Mouse (Mus musculus) Patski (cell line): ENCODE data around the gene Ing3. TPM values are rescaled to one million over a fixed set of nuclear protein-coding genes. Genes with fewer than 3 reads are reported as not detected.

Source experiments
- ATAC-seq: fragments of 100-300 bp; one replicate; pipeline ENCODE4 v1.8.0; 2021
- CTCF ChIA-PET: fragments of 350-600 bp; sonication (Branson Sonifier 250); formaldehyde crosslinking; loops from one replicate; lab custom pipeline; 2022; ENCODE audit warnings: inconsistent platforms; lab: Charles Lee
- POLR2A ChIA-PET: fragments of 350-600 bp; sonication (Branson Sonifier 250); formaldehyde crosslinking; loops from one replicate; lab custom pipeline; 2022; ENCODE audit warnings: antibody characterized with exemption, inconsistent platforms; lab: Charles Lee
- DNase-seq: peaks from one replicate; pipeline ENCODE4 v3.0.0-alpha.2; 2011; ENCODE audit warnings: low read depth, low spot score
- H3K27me3 ChIP-seq: fragments of 371-371 bp; one replicate; pipeline ENCODE4 v1.5.1; 2021
- CTCF ChIP-seq: fragments of 100-300 bp; IDR thresholded peaks from one replicate; pipeline ENCODE4 v1.5.1; 2021
- in situ Hi-C: fragments of 300-500 bp; cut with MboI; formaldehyde crosslinking; loops from 3 replicates; pipeline ENCODE4 v1.11.1; 2018; ENCODE audit warnings: low pct_unique_long_range_greater_than_20kb, mixed read lengths
- polyA plus RNA-seq: library from polyadenylated mRNA; unstranded; gene quantifications from one replicate; pipeline ENCODE4 v1.2.3, GENCODE M21; 2021

Gene Ing3
- 19.9 TPM for polyA plus RNA-seq

GRCm38 (mm10) chr6:21949226-21949731 lies at the start of gene Ing3:
Gene Ing3, plus strand, starts transcription at chr6:21949571.
- peak; percentile 94 for ATAC-seq
- ChIA-PET CTCF (interaction anchor here (1.4 kb wide), 1 partner anchor 98 kb away, joined by 3 read pairs; no protein-coding TSS in a partner anchor), POLR2A (no interaction called here)
- in situ Hi-C loops: no loop called here
- H3K27me3 ChIP-seq: peaks cover 8% of the 10 kb centered on the region
- no peak for TF ChIP-seq CTCF
- DNase-seq: peak; percentile 95

- no peak for DNase-seq
- peaks cover 9% of the 10 kb centered on the region for H3K27me3 ChIP-seq
- ChIA-PET POLR2A (interaction anchor here (0.6 kb wide), 1 partner anchor 293 kb away, joined by 3 read pairs; no protein-coding TSS in a partner anchor), CTCF (no interaction called here)
- no peak for TF ChIP-seq CTCF
- in situ Hi-C loops: no loop called here
- no peak for ATAC-seq
These were observed 39.7 kb upstream of the Ing3 start for GRCm38 (mm10) chr6:21909720-21910119.

- POLR2A ChIA-PET: no interaction called here
- in situ Hi-C loops: no loop called here
- no peak for DNase-seq
- no peak for TF ChIP-seq CTCF
- CTCF ChIA-PET: no interaction called here
- no peak for ATAC-seq
- peaks cover 13% of the 10 kb centered on the region for H3K27me3 ChIP-seq
These were observed 38.6 kb upstream of the Ing3 start for GRCm38 (mm10) chr6:21910804-21911203.

GRCm38 (mm10) chr6:21916591-21916990 lies 32.8 kb upstream of the Ing3 start:
- no peak for DNase-seq
- in situ Hi-C loops: no loop called here
- H3K27me3 ChIP-seq: peaks cover 16% of the 10 kb centered on the region
- ATAC-seq: no peak
- TF ChIP-seq CTCF: no peak
- CTCF ChIA-PET: no interaction called here
- POLR2A ChIA-PET: no interaction called here

- no peak for TF ChIP-seq CTCF
- CTCF ChIA-PET: no interaction called here
- ATAC-seq: no peak
- POLR2A ChIA-PET: no interaction called here
- no peak for DNase-seq
- H3K27me3 ChIP-seq: peaks cover 19% of the 10 kb centered on the region
- in situ Hi-C loops: no loop called here
These were observed 25.2 kb upstream of the Ing3 start for GRCm38 (mm10) chr6:21924150-21924549.

GRCm38 (mm10) chr6:21937981-21938635 lies 11.3 kb upstream of the Ing3 start:
- in situ Hi-C loops: no loop called here
- TF ChIP-seq CTCF: no peak
- DNase-seq: no peak
- ChIA-PET CTCF (no interaction called here), POLR2A (no interaction called here)
- peaks cover 45% of the 10 kb centered on the region for H3K27me3 ChIP-seq
- no peak for ATAC-seq

- ATAC-seq (peak; percentile 91), DNase-seq (peak; percentile 54)
- H3K27me3 ChIP-seq: peaks cover 8% of the 10 kb centered on the region
- TF ChIP-seq CTCF: no peak
- in situ Hi-C loops: no loop called here
- POLR2A ChIA-PET: no interaction called here
- CTCF ChIA-PET: interaction anchor here (1.4 kb wide), 1 partner anchor 99 kb away, joined by 3 read pairs; no protein-coding TSS in a partner anchor
These were observed 539 bp downstream of the Ing3 start for GRCm38 (mm10) chr6:21949771-21950448.

GRCm38 (mm10) chr6:21950676-21951075 lies 1.3 kb downstream of the Ing3 start:
- DNase-seq (no peak), ATAC-seq (no peak)
- in situ Hi-C loops: no loop called here
- POLR2A ChIA-PET: no interaction called here
- H3K27me3 ChIP-seq: peaks cover 5% of the 10 kb centered on the region
- TF ChIP-seq CTCF: no peak
- CTCF ChIA-PET: interaction anchor here (1.4 kb wide), 1 partner anchor 99 kb away, joined by 3 read pairs; no protein-coding TSS in a partner anchor

- no peak for TF ChIP-seq CTCF
- in situ Hi-C loops: no loop called here
- no peak for ATAC-seq
- no peaks in the 10 kb centered on the region for H3K27me3 ChIP-seq
- DNase-seq: no peak
- ChIA-PET POLR2A (no interaction called here), CTCF (no interaction called here)
These were observed 6.1 kb downstream of the Ing3 start for GRCm38 (mm10) chr6:21955468-21955867.

- ATAC-seq (no peak), DNase-seq (no peak)
- TF ChIP-seq CTCF: no peak
- no peaks in the 10 kb centered on the region for H3K27me3 ChIP-seq
- in situ Hi-C loops: no loop called here
- CTCF ChIA-PET: no interaction called here
- POLR2A ChIA-PET: no interaction called here
These were observed 9.6 kb downstream of the Ing3 start for GRCm38 (mm10) chr6:21958922-21959321.

- no peak for DNase-seq
- TF ChIP-seq CTCF: no peak
- ATAC-seq: no peak
- H3K27me3 ChIP-seq: no peaks in the 10 kb centered on the region
- CTCF ChIA-PET: no interaction called here
- in situ Hi-C loops: no loop called here
- POLR2A ChIA-PET: no interaction called here
These were observed 10.5 kb downstream of the Ing3 start for GRCm38 (mm10) chr6:21959909-21960308.
